Mouse (Mus musculus): ENCODE data around the gene Col24a1.

Col24a1 gene

GRCm38 (mm10) chr3:145292337-145293134, at the start of gene Col24a1:
TSS of gene Col24a1 (plus strand) at chr3:145292472.
- no peak for DNase-seq (ENCODE audit: low read depth, low spot score)

DNA sequence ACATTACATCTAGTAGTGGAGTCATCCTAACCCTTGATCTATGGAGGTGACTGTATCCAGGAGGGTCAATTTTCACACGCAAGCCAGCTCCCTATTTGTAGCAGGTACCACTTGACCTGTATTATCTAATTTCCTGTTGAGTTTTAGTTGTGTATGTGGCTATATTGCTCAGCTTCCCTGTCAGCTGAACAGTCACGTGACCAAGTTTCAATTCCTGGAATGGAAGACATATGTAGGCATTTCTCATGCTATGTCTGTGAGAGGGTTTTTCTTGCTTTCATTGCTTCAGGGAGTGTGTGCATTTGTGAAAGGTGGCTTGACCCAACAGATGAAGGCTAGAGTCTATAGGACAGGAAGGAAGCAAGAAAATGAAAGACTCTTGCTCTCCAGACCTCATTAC, 44.2 kb upstream of the Col24a1 start:
- DNase-seq (ENCODE audit: low read depth, low spot score), result no peak

GRCm38 (mm10) chr3:145253066-145253465, 39.2 kb upstream of the Col24a1 start:
- no peak for DNase-seq (ENCODE audit: low read depth, low spot score)

DNA sequence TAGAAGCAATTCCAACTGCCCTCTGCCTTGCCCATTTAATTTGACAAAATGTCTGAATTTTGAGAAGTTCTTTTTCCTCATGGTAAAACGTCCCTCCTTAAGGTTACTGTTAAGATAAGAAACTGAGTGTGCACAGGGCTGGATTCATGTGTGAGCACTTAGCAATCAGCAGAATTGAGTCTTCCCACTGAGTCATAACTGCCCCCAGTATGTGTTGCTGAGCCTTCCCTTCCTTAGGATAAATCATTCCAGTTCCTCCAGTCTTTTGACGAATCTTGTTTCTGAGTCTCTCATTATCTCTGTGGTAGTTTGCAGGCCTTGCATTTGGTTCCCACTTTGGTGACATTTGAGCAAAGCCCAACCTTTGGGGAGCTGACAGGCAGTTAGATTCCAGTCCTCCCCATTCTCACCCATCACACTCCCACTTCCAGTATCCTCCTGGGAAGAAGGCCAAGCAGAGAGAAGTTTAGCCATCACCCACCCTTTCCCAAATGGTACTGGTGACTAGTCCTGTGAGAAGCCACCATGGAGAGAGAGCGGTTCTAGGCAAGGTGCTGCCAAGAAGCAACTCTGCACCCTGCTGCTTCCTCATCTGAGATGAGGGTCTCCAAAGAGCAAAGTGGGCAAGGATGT, 37.4 kb upstream of the Col24a1 start:
- no peak for DNase-seq (ENCODE audit: low read depth, low spot score)

DNA sequence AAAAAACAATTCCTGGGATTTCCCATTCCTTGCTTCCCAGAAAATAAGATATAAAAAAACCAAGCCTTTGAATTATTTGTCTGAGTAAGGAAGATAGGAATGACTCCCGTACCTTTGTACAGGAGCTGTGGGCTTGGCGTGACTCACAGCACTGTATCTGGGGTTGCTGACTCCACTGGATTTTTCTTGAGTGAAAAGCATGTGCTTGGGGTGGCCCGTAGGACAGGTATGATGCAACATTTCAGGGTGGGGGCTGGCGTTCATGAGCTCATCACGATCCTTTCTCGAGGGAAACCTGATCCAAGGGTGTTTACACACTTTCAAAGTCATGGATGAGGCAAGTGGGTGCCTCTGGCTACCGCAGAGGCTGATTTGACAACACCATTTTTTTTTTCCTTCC, 35.6 kb upstream of the Col24a1 start:
- DNase-seq (ENCODE audit: low read depth, low spot score), result no peak

- no peak for DNase-seq (ENCODE audit: low read depth, low spot score)
These were observed 32.6 kb upstream of the Col24a1 start for GRCm38 (mm10) chr3:145259678-145260077.

DNA sequence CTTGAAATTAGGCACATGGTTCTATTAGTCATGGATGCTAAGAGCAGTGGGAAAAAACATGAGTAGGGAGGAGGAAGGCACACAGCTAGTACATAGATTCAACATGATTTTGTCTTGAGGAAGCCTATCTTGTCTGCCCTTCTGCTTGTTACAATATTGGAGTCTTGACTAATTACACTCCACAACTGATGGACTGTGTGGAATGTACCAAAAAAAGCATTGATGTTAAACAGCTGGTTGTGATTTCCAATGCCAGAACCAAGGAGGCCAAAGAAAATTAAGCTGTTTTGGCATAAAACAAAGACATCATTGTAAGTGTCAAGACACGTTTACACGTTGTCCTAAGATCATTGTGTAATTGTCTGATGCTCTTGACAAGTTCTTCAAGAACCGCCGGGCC, 29.1 kb upstream of the Col24a1 start:
- no peak for DNase-seq (ENCODE audit: low read depth, low spot score)

- DNase-seq (ENCODE audit: low read depth, low spot score), result no peak
These were observed 24.2 kb upstream of the Col24a1 start for GRCm38 (mm10) chr3:145268066-145268465.

DNA sequence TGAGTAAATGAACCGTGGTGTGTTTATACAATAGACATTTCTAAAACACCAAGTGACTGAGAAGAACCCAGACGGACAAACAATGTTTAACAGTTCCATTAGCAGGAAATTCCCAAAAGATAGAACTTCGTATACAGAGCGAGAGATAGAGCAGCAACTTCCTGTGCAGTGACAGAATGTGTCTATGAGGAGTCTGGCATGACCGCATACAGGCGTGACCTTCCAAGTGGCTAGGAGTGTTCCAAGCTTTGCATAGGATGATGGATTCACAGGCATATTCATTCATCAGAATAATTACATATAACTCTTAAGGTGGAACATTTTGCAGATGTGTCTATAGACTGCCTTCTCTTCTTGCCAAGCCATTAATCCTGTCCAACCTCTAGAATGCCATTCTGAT, 18.1 kb upstream of the Col24a1 start:
- DNase-seq (ENCODE audit: low read depth, low spot score), result no peak

DNA sequence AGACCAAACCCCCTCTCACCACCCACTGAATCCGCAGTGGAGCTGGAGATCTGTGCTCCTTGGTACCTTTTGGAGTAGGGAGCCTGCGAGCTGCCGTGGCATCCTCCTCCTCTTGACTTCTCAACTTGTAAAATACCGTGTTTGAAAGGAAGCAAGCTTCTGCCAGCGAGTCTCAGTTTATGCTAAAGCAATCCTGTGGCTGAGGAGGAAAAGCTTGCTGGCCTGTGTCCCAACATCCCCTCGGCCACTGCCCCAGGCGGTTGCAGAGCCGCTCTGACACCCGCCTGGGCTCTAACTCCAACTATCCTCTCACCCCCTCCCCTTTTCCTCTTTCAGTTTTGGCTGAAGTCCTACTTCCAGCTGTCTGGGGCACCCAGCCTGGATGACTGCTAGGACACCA, 935 bp downstream of the Col24a1 start:
- no peak for DNase-seq (ENCODE audit: low read depth, low spot score)

DNA sequence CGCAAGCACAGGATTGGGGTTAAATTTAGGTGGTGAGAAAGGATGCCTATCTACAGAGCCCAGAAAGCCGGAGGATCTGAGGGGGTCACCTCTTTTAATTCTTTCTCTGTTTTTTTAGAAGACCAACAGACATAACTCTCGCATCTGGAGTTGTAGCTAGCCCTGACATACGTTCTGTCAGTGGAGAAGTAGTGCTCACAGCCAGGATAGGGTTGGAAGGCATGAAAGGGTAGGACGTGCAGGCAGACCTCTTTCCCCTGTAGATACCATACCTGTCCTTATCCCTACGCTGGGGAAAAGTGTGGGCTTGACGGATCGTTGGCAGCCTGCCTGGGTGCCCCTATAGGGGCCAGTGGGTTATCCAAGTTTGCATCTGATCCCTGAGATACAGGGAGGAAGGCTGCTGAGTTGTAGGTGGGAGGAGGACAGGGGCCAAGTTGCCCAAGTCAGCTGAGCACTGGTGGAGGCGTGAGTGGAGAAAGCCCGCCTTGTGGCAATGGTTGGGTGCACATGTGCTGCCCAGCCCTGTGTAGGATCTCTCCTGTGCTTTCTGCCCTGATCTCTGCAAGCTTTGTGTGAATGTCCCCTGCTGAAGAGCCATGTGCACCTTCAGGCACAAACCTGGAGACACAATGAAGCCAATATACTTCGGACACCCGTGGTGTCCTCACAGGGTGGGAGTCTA, 1.5 kb downstream of the Col24a1 start:
- no peak for DNase-seq (ENCODE audit: low read depth, low spot score)

GRCm38 (mm10) chr3:145299980-145300591, 7.8 kb downstream of the Col24a1 start:
- no peak for DNase-seq (ENCODE audit: low read depth, low spot score)

DNA sequence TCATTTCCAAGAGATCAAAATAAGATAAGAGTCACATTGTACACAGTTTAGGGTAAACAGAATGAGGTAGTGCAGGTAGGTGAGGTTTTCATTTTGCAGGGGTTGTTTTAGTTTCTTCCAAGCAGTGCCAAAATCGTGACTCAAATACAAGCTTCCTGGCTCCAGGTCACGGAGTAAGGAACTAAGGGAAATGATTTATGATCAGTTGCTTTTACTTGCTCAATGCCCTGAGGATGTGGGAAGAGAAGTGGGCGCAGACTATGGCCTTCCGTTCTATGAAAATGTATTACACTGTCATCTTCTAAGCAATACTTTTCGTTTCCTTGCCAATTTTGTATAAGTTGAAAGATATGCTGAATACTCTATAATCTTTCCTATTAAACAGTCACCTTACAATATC, 13.0 kb downstream of the Col24a1 start:
- DNase-seq (ENCODE audit: low read depth, low spot score), result no peak

DNA sequence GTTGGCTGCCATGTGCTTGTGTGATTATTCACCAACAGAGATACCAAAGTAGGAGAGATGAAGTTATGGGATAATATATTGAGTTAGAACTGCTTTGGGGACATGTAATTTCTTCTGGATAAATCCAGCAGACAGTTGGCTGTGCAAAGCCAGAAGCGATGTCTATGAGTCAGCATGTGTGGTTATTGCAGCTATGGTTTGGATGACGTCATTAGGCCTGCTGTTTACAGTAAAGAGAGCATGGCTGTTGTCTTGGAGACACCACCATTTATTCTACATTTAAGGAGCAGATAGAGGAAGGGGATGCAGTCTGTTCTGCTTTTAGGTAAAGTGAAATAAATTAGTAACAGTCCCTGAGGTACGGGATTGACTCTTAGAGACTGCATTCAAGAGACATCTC, 14.9 kb downstream of the Col24a1 start:
- DNase-seq (ENCODE audit: low read depth, low spot score), result no peak

- DNase-seq (ENCODE audit: low read depth, low spot score), result no peak
These were observed 28.5 kb downstream of the Col24a1 start for GRCm38 (mm10) chr3:145320587-145321274.

GRCm38 (mm10) chr3:145325402-145325801, 33.1 kb downstream of the Col24a1 start:
- DNase-seq (ENCODE audit: low read depth, low spot score), result no peak

DNA sequence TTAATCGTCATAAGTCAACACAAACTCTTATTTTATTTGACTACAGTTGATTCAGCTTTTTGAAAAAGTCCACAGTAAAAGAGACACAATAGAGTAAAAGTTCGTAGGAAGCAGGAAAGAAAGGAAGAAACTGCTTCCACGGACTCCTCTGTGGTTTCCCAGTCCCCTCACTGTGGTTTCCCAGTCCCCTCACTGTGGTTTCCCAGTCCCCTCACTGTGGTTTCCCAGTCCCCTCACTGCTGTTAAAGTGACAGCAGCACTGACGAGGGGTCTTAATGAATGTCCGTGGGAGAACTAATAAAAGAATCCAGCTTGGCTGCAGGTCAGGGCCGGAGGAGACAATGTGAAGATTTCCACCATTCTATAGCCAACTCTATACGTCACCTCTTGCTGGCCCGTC, 39.4 kb downstream of the Col24a1 start:
- no peak for DNase-seq (ENCODE audit: low read depth, low spot score)

GRCm38 (mm10) chr3:145334046-145334445, 41.8 kb downstream of the Col24a1 start:
- DNase-seq (ENCODE audit: low read depth, low spot score), result no peak

DNA sequence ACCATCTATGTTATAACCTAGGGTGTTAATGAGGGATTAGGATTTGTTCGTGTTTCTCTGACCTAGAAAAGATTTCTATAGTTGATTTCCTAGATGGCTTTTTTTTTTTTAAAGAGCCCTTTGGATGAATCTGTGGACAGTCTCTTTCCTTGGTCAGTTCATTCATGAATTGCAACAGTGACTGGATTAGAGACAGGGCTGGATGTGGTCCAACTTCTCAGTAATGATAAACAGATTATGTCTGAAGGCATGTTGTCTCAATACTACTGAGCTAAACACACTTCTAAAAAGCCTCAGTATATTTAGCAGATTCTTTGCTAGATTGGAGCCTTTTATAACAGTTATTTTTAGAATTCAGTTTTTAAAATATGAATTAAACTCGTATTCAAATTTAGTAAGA, 44.9 kb downstream of the Col24a1 start:
- peak; percentile 24 for DNase-seq (ENCODE audit: low read depth, low spot score)

- no peak for DNase-seq (ENCODE audit: low read depth, low spot score)
These were observed 47.7 kb downstream of the Col24a1 start for GRCm38 (mm10) chr3:145339851-145340499.

GRCm38 (mm10) chr3:145348690-145349089, 56.4 kb downstream of the Col24a1 start:
- no peak for DNase-seq (ENCODE audit: low read depth, low spot score)
